Mouse (Mus musculus) ES-Bruce4 (cell line): ENCODE data around the gene Ankrd28. TPM values are rescaled to one million over a fixed set of nuclear protein-coding genes. Genes with fewer than 3 reads are reported as not detected.

ENCODE experiments used
- H3K27ac ChIP-seq: 2 replicates; pipeline ENCODE4 v1.5.1; 2012; ENCODE audit warnings: low read length, inconsistent platforms; ENCODE audit not compliant: insufficient read depth
- H3K27me3 ChIP-seq: 2 replicates; pipeline ENCODE4 v1.6.1; 2012; ENCODE audit warnings: mild to moderate bottlenecking, low read length, inconsistent platforms; ENCODE audit not compliant: control insufficient read depth, poor library complexity, insufficient read depth, severe bottlenecking
- H3K36me3 ChIP-seq: 2 replicates; pipeline ENCODE4 v1.6.1; 2012; ENCODE audit warnings: inconsistent platforms, mild to moderate bottlenecking, low read length, moderate library complexity; ENCODE audit not compliant: control insufficient read depth, poor library complexity, insufficient read depth, severe bottlenecking
- H3K4me1 ChIP-seq: one replicate; pipeline ENCODE4 v1.8.1; 2011; ENCODE audit warnings: low read length; ENCODE audit not compliant: control insufficient read depth, insufficient read depth
- H3K4me3 ChIP-seq: 2 replicates; pipeline ENCODE4 v1.5.1; 2011; ENCODE audit warnings: low read depth, mild to moderate bottlenecking, low read length
- H3K9ac ChIP-seq: 2 replicates; pipeline ENCODE4 v1.6.1; 2012; ENCODE audit warnings: low read depth, mild to moderate bottlenecking, inconsistent platforms; ENCODE audit not compliant: poor library complexity, severe bottlenecking
- H3K9me3 ChIP-seq: replicated peaks from 2 replicates; pipeline ENCODE4 v1.6.1; 2012; ENCODE audit warnings: mild to moderate bottlenecking, low read length, inconsistent platforms; ENCODE audit not compliant: control insufficient read depth, poor library complexity, insufficient read depth, severe bottlenecking
- CTCF ChIP-seq: IDR thresholded peaks from one replicate; pipeline ENCODE4 v1.8.1; 2011; ENCODE audit warnings: low read depth, low read length
- EP300 ChIP-seq: IDR thresholded peaks from 2 replicates; pipeline ENCODE4 v1.6.1; 2011; ENCODE audit warnings: low read depth, low read length; ENCODE audit not compliant: insufficient read depth
- POLR2A ChIP-seq: IDR thresholded peaks from one replicate; pipeline ENCODE4 v1.8.1; 2011; ENCODE audit warnings: low read length; ENCODE audit not compliant: insufficient read depth
- polyA plus RNA-seq: library from polyadenylated mRNA; stranded (reverse); fragments of >200 nt; gene quantifications from 2 replicates; pipeline ENCODE4 v1.2.4, GENCODE M21; 2011; ENCODE audit warnings: low read depth; ENCODE audit not compliant: missing spikeins, insufficient read depth, insufficient read length

The Ankrd28 gene
- polyA plus RNA-seq, 1 experiment, result 104 TPM

GRCm38 (mm10) chr14:31718332-31718731, 112.1 kb downstream of the Ankrd28 start:
- TF ChIP-seq POLR2A (no peak), EP300 (no peak), CTCF (no peak)

GRCm38 (mm10) chr14:31717360-31717759, 113.1 kb downstream of the Ankrd28 start:
- TF ChIP-seq EP300 (no peak), POLR2A (no peak), CTCF (no peak)
- Histone ChIP-seq H3K36me3 (peaks cover 25% of the 10 kb centered on the region), H3K9me3 (no peaks in the 10 kb centered on the region)

More at GRCm38 (mm10) chr14:31718332-31718731, 112.1 kb downstream of the Ankrd28 start:
- H3K4me1 ChIP-seq, result no peaks in the 10 kb centered on the region
- no peak overlapping the region for H3K9ac ChIP-seq
- no peaks in the 10 kb centered on the region for H3K9me3 ChIP-seq
- no peak overlapping the region for H3K4me3 ChIP-seq
- H3K36me3 ChIP-seq, result peaks cover 24% of the 10 kb centered on the region
- H3K27ac ChIP-seq, result no peak overlapping the region
- H3K27me3 ChIP-seq, result no peaks in the 10 kb centered on the region

GRCm38 (mm10) chr14:31715669-31716068, 114.8 kb downstream of the Ankrd28 start:
- no peak overlapping the region for H3K27ac ChIP-seq
- H3K9ac ChIP-seq, result no peak overlapping the region
- no peaks in the 10 kb centered on the region for H3K4me1 ChIP-seq
- no peaks in the 10 kb centered on the region for H3K27me3 ChIP-seq
- TF ChIP-seq CTCF (no peak), EP300 (no peak), POLR2A (no peak)
- no peak overlapping the region for H3K4me3 ChIP-seq
- H3K36me3 ChIP-seq, result peaks cover 28% of the 10 kb centered on the region
- H3K9me3 ChIP-seq, result no peaks in the 10 kb centered on the region

More at GRCm38 (mm10) chr14:31717360-31717759, 113.1 kb downstream of the Ankrd28 start:
- H3K4me1 ChIP-seq, result no peaks in the 10 kb centered on the region
- no peaks in the 10 kb centered on the region for H3K27me3 ChIP-seq
- no peak overlapping the region for H3K9ac ChIP-seq
- H3K27ac ChIP-seq, result no peak overlapping the region
- H3K4me3 ChIP-seq, result no peak overlapping the region

GRCm38 (mm10) chr14:31709343-31709742, 121.1 kb downstream of the Ankrd28 start:
- TF ChIP-seq EP300 (no peak), POLR2A (no peak), CTCF (no peak)
- Histone ChIP-seq H3K27me3 (no peaks in the 10 kb centered on the region), H3K9ac (no peak overlapping the region), H3K9me3 (no peaks in the 10 kb centered on the region), H3K4me3 (no peak overlapping the region), H3K36me3 (peaks cover 31% of the 10 kb centered on the region), H3K4me1 (no peaks in the 10 kb centered on the region), H3K27ac (no peak overlapping the region)

- Histone ChIP-seq H3K36me3 (peaks cover 31% of the 10 kb centered on the region), H3K4me1 (no peaks in the 10 kb centered on the region), H3K4me3 (no peak overlapping the region), H3K27ac (no peak overlapping the region), H3K27me3 (no peaks in the 10 kb centered on the region), H3K9me3 (no peaks in the 10 kb centered on the region), H3K9ac (no peak overlapping the region)
- TF ChIP-seq CTCF (no peak), POLR2A (no peak), EP300 (no peak)
These were observed 130.1 kb downstream of the Ankrd28 start for GRCm38 (mm10) chr14:31700376-31700775.

- Histone ChIP-seq H3K36me3 (peaks cover 25% of the 10 kb centered on the region), H3K4me3 (no peak overlapping the region), H3K27ac (no peak overlapping the region), H3K9ac (no peak overlapping the region), H3K9me3 (no peaks in the 10 kb centered on the region), H3K4me1 (no peaks in the 10 kb centered on the region), H3K27me3 (no peaks in the 10 kb centered on the region)
- TF ChIP-seq POLR2A (no peak), CTCF (no peak), EP300 (no peak)
These were observed 132.7 kb downstream of the Ankrd28 start for GRCm38 (mm10) chr14:31697755-31698154.
